Mouse (Mus musculus) stomach, adult 2 months (tissue): ENCODE data around the gene G3bp2. TPM values are rescaled to one million over a fixed set of nuclear protein-coding genes. Genes with fewer than 3 reads are reported as not detected.

Experiments
- polyA plus RNA-seq: library from polyadenylated mRNA; depleted of rRNA; stranded (reverse); fragments of >200 nt; gene quantifications from 2 replicates; pipeline ENCODE4 v1.2.3, GENCODE M21; 2012; rRNA removed

G3bp2 gene
- polyA plus RNA-seq = 1.9 and 3.1 TPM in 2 replicates

GRCm38 (mm10) chr5:92083417-92084038 is at the start of gene G3bp2:
TSS of gene G3bp2 (minus strand) at chr5:92083719.

GRCm38 (mm10) chr5:92043783-92044182 is 39.7 kb downstream of the G3bp2 start, which contains the start of gene Cdkl2:
TSS of gene Cdkl2 (minus strand) at chr5:92043883.

Other genes starting within 250 kb of the G3bp2 start
- 5.5 and 6.1 TPM in 2 replicates for gene Rchy1, start 120.7 kb downstream of the G3bp2 start, polyA plus RNA-seq
- gene Odaph, start 96.2 kb downstream of the G3bp2 start, polyA plus RNA-seq = not detected in 2 replicates
- gene Cdkl2, start 39.8 kb downstream of the G3bp2 start, polyA plus RNA-seq = 0.47 TPM in 2 replicates
- gene Uso1, start 54.2 kb upstream of the G3bp2 start, polyA plus RNA-seq = 9.0 and 12.1 TPM in 2 replicates
- gene U90926, start 131.7 kb upstream of the G3bp2 start, polyA plus RNA-seq = not detected in 2 replicates
- gene Ppef2, start 172.6 kb upstream of the G3bp2 start, polyA plus RNA-seq = 0.29 and 0.44 TPM in 2 replicates
- 25.8 and 39.8 TPM in 2 replicates for gene Naaa, start 194.5 kb upstream of the G3bp2 start, polyA plus RNA-seq
- gene Sdad1, start 226.8 kb upstream of the G3bp2 start, polyA plus RNA-seq = 3.8 and 5.2 TPM in 2 replicates
- gene Cxcl9, start 244.4 kb upstream of the G3bp2 start, polyA plus RNA-seq = 0.06 and 0.95 TPM in 2 replicates
- gene Art3, start 248.1 kb upstream of the G3bp2 start, polyA plus RNA-seq = 2.6 and 3.3 TPM in 2 replicates